Mouse (Mus musculus) urinary bladder, postnatal 14 days (tissue): ENCODE data around the gene BC017158.

Source experiments
- DNase-seq: peaks from one replicate; pipeline ENCODE4 v3.0.0; 2021; ENCODE audit warnings: low spot score

BC017158 gene

DNA sequence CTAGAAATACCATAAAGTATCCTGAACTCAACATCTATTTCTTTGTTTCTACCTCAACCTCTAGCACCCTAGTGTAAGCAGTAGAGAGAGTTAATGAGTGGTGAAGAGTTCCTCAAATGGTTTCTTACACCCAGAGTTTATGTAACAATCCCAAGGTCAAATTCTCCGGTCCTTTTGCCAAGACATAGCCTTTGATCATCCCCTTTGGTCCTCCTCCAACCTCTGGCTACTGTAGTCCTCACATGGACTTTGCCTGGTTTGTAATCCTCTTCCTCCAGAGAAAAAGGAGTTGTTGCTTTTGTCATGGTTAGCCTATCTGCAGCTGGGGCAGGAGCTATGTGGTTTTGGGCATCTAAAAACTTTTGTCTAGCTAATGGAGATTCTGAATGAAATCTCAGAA lies 62.5 kb downstream of the BC017158 start:
- DNase-seq = no peak

- DNase-seq = no peak
These were observed 63.2 kb downstream of the BC017158 start for GRCm38 (mm10) chr7:128234796-128235195.

- DNase-seq = no peak
These were observed 66.2 kb downstream of the BC017158 start for GRCm38 (mm10) chr7:128231741-128232140.
